Mouse (Mus musculus) myocyte (in vitro differentiated cells): ENCODE measurements around the gene Rhbdd3. TPM values are rescaled to one million over a fixed set of nuclear protein-coding genes. Genes with fewer than 3 reads are reported as not detected.

Source experiments
- H3K27me3 ChIP-seq: one replicate; pipeline ENCODE4 v1.6.1; 2011; ENCODE audit not compliant: control insufficient read depth, insufficient read depth, insufficient read length
- H3K36me3 ChIP-seq: one replicate; pipeline ENCODE4 v1.6.1; 2011; ENCODE audit not compliant: control insufficient read depth, insufficient read depth
- H3K4me2 ChIP-seq: one replicate; pipeline ENCODE4 v1.6.1; 2011; ENCODE audit warnings: low read depth, control low read depth
- H3K4me3 ChIP-seq: one replicate; pipeline ENCODE4 v1.5.1; 2011; ENCODE audit warnings: mild to moderate bottlenecking, control low read depth, moderate library complexity
- H3K79me2 ChIP-seq: one replicate; pipeline ENCODE4 v1.6.1; 2011; ENCODE audit not compliant: control insufficient read depth, insufficient read depth
- H3ac ChIP-seq: one replicate; pipeline ENCODE4 v1.6.1; 2011; ENCODE audit not compliant: control insufficient read depth, insufficient read length
- CEBPB ChIP-seq: IDR thresholded peaks from 2 replicates; pipeline ENCODE4 v1.6.1; 2011; ENCODE audit warnings: mild to moderate bottlenecking, moderate library complexity; ENCODE audit not compliant: poor library complexity, insufficient read depth, severe bottlenecking
- E2F4 ChIP-seq: IDR thresholded peaks from one replicate; pipeline ENCODE4 v1.6.1; 2011; ENCODE audit warnings: mild to moderate bottlenecking, control low read depth, moderate library complexity; ENCODE audit not compliant: insufficient read depth
- MAX ChIP-seq: IDR thresholded peaks from one replicate; pipeline ENCODE4 v1.6.1; 2011; ENCODE audit warnings: low read depth, mild to moderate bottlenecking, control low read depth
- MYOD1 ChIP-seq, 3 experiments: IDR thresholded peaks; one replicate each; pipeline ENCODE4 v1.6.1; 2011; ENCODE audit warnings: control low read depth in 2 of 3, low read depth in 2 of 3, mild to moderate bottlenecking in 2 of 3, moderate library complexity in 1 of 3; ENCODE audit not compliant: insufficient read length in 2 of 3, control insufficient read depth in 1 of 3
- MYOG ChIP-seq, 3 experiments: IDR thresholded peaks; one replicate each; pipeline ENCODE4 v1.6.1; 2011; ENCODE audit warnings: control low read depth in 2 of 3, low read depth in 2 of 3, mild to moderate bottlenecking in 2 of 3; ENCODE audit not compliant: insufficient read length in 2 of 3, control insufficient read depth in 1 of 3, insufficient read depth in 1 of 3
- POLR2A ChIP-seq: IDR thresholded peaks from one replicate; pipeline ENCODE4 v1.6.1; 2011; ENCODE audit warnings: low read depth, mild to moderate bottlenecking, control low read depth, moderate library complexity; ENCODE audit not compliant: insufficient read length
- POLR2AphosphoS2 ChIP-seq: IDR thresholded peaks from one replicate; pipeline ENCODE4 v1.6.1; 2011; ENCODE audit warnings: low read depth, control low read depth; ENCODE audit not compliant: insufficient read length
- REST ChIP-seq: IDR thresholded peaks from one replicate; pipeline ENCODE4 v1.6.1; 2011; ENCODE audit warnings: mild to moderate bottlenecking, control low read depth, moderate library complexity; ENCODE audit not compliant: insufficient read depth, insufficient read length
- SRF ChIP-seq: IDR thresholded peaks from one replicate; pipeline ENCODE4 v1.6.1; 2011; ENCODE audit warnings: low read depth; ENCODE audit not compliant: control insufficient read depth, insufficient read length
- TCF12 ChIP-seq: IDR thresholded peaks from one replicate; pipeline ENCODE4 v1.6.1; 2011; ENCODE audit warnings: mild to moderate bottlenecking, control low read depth; ENCODE audit not compliant: poor library complexity, insufficient read depth, severe bottlenecking
- TCF3 ChIP-seq: IDR thresholded peaks from one replicate; pipeline ENCODE4 v1.6.1; 2011; ENCODE audit warnings: low read depth, control low read depth; ENCODE audit not compliant: insufficient read length
- USF1 ChIP-seq: IDR thresholded peaks from one replicate; pipeline ENCODE4 v1.6.1; 2011; ENCODE audit warnings: low read depth, mild to moderate bottlenecking, control low read depth, moderate library complexity
- polyA plus RNA-seq: library from polyadenylated mRNA; unstranded; fragments of >200 nt; fragmentation: generic; extraction: Trizol; gene quantifications from one replicate; pipeline ENCODE4 v1.2.1, GENCODE M21; 2012; ENCODE audit warnings: missing spikeins

Rhbdd3 gene
- polyA plus RNA-seq, 1 experiment: 23.6 TPM

DNA sequence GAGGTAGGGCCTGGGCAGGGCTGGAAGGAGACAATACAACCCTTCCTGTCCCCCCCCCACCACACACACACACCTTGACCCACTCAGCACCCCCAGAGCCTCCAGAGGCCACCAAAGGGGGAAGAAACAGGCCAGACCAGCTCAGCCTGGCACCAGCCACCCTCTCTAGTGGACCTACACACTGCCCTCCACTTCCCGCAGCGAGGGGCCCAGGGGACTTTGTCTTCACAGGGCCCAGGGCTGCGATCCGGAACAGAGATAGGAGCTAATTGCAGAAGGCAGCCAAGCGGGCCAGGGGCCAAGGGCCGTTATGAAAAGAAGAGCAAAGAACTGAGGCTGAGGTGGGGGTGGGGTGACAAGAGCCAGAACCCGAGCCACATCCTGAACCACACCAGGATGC lies 50.5 kb downstream of the Rhbdd3 start:
- H3K4me2 ChIP-seq: no peak overlapping the region

DNA sequence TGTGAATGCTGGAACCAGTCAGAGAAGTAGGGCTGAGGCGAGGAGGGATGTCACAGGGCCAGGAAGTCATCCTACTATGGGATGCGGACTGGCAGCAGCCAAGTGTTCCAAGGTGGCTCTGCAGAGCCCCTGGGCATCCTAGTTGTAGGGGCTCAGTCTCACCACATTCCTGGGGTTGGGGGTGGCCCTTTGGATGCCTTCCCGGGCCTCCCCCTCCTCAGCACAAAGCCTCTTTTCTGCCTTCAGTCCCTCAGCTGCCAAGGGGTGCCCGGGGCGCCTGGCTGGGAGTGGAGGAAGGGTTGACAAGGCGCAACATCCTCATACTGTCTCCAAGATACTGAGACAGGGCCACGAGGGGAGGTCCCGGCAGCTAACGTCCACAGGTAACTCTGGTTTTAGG lies 51.2 kb downstream of the Rhbdd3 start:
- no peak for TF ChIP-seq TCF12
- TF ChIP-seq E2F4: no peak
- no peak for TF ChIP-seq REST
- no peak for TF ChIP-seq USF1
- no peak for TF ChIP-seq TCF3
- no peak for TF ChIP-seq POLR2A
- TF ChIP-seq POLR2AphosphoS2: no peak
- no peak for TF ChIP-seq MAX
- TF ChIP-seq MYOD1 (IDR thresholded peaks at IDR 0.05; ENCODE audit: control insufficient read depth in 1 of 3, insufficient read length in 2 of 3, low read depth in 2 of 3): no peak
- no peak for TF ChIP-seq CEBPB
- no peak for TF ChIP-seq SRF
- no peak for TF ChIP-seq MYOG (IDR thresholded peaks at IDR 0.05; ENCODE audit: control insufficient read depth in 1 of 3, insufficient read depth in 1 of 3, insufficient read length in 2 of 3, low read depth in 2 of 3)
- Histone ChIP-seq H3K4me3 (no peak overlapping the region), H3ac (no peak overlapping the region), H3K4me2 (no peak overlapping the region), H3K27me3 (peaks cover 22% of the 10 kb centered on the region), H3K79me2 (no peaks in the 10 kb centered on the region), H3K36me3 (no peaks in the 10 kb centered on the region)

More for the DNA sequence above, 50.5 kb downstream of the Rhbdd3 start:
- Histone ChIP-seq H3K79me2 (no peaks in the 10 kb centered on the region), H3ac (no peak overlapping the region), H3K27me3 (peaks cover 27% of the 10 kb centered on the region), H3K4me3 (no peak overlapping the region), H3K36me3 (no peaks in the 10 kb centered on the region)
- no peak for TF ChIP-seq POLR2AphosphoS2
- no peak for TF ChIP-seq E2F4
- no peak for TF ChIP-seq USF1
- TF ChIP-seq CEBPB: no peak
- no peak for TF ChIP-seq TCF12
- TF ChIP-seq POLR2A: no peak
- no peak for TF ChIP-seq MYOD1 (IDR thresholded peaks at IDR 0.05; ENCODE audit: control insufficient read depth in 1 of 3, insufficient read length in 2 of 3, low read depth in 2 of 3)
- TF ChIP-seq TCF3: no peak
- no peak for TF ChIP-seq SRF

DNA sequence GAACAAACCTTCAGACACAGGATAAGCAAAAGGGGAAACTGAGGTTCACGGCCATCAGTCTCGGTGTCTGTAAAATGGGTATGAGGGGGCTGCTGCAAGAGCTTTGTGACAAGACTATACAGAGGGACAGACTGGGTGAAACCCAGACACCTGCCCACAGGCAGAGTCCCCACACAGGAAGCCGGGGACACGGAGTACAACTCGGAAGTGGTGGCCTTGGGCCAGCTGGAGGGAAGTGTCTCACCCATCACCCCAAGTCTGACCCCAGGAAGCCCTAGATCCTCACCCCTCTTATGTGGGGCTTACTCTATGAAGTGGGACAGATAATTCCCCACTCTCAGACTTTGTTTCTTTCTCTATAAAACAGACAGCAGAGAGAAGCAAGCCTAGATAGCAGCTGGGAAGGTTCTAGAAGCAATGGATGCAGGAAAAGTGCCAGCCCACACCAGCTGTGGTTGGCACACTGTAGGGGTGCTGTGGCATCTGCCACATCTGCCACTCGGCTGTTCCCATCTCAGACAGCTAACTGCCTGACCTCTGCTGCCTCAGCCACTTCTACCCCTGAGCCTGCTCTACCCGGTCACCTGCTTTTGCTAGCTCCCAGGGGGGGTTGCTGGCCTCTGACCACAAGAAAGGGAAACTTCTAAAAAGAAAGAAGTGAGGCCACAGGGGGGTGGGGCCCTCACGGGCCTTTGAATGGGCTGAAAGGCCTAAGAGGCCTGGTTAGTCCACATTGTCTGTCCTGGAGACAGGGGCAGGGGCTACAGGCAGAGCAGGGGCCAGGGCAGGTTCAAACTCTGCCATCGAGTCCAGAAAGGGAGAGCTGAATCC lies 51.9 kb downstream of the Rhbdd3 start:
- Histone ChIP-seq H3K36me3 (no peaks in the 10 kb centered on the region), H3K79me2 (no peaks in the 10 kb centered on the region), H3K4me2 (no peak overlapping the region), H3K27me3 (peaks cover 22% of the 10 kb centered on the region), H3K4me3 (no peak overlapping the region), H3ac (no peak overlapping the region)
- TF ChIP-seq POLR2AphosphoS2: no peak
- TF ChIP-seq TCF3: peak; percentile 58
- peak in 2 of 3 experiments; percentile 50 to 57 for TF ChIP-seq MYOG (IDR thresholded peaks at IDR 0.05; ENCODE audit: control insufficient read depth in 1 of 3, insufficient read depth in 1 of 3, insufficient read length in 2 of 3, low read depth in 2 of 3)
- peak in 2 of 3 experiments; percentile 71 to 72 for TF ChIP-seq MYOD1 (IDR thresholded peaks at IDR 0.05; ENCODE audit: control insufficient read depth in 1 of 3, insufficient read length in 2 of 3, low read depth in 2 of 3)

DNA sequence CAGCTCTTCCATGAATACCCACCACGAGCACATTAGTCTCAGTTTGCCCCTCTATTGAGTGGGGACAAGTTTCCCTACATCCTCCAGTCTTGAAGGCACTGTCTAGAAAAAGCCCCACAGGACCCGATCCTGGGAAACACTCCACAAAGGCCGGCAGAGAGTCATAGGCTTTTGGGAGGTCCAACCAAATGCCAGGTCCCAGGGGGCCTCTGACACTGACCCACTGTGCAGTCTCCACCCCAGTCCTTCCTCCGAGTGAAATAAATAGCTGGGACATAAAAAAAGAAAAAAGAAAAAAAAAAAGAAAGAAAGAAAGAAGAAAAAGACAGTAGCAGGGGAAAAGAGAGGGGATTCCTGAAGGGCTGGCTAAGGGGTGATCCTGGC lies 52.5 kb downstream of the Rhbdd3 start:
- no peak overlapping the region for H3K4me3 ChIP-seq
- TF ChIP-seq TCF12 (no peak), POLR2AphosphoS2 (no peak), MYOD1 (IDR thresholded peaks at IDR 0.05; ENCODE audit: control insufficient read depth in 1 of 3, insufficient read length in 2 of 3, low read depth in 2 of 3) (no peak), CEBPB (no peak), E2F4 (no peak), MAX (no peak), SRF (no peak), TCF3 (no peak), MYOG (IDR thresholded peaks at IDR 0.05; ENCODE audit: control insufficient read depth in 1 of 3, insufficient read depth in 1 of 3, insufficient read length in 2 of 3, low read depth in 2 of 3) (no peak), USF1 (no peak), REST (no peak), POLR2A (no peak)

DNA sequence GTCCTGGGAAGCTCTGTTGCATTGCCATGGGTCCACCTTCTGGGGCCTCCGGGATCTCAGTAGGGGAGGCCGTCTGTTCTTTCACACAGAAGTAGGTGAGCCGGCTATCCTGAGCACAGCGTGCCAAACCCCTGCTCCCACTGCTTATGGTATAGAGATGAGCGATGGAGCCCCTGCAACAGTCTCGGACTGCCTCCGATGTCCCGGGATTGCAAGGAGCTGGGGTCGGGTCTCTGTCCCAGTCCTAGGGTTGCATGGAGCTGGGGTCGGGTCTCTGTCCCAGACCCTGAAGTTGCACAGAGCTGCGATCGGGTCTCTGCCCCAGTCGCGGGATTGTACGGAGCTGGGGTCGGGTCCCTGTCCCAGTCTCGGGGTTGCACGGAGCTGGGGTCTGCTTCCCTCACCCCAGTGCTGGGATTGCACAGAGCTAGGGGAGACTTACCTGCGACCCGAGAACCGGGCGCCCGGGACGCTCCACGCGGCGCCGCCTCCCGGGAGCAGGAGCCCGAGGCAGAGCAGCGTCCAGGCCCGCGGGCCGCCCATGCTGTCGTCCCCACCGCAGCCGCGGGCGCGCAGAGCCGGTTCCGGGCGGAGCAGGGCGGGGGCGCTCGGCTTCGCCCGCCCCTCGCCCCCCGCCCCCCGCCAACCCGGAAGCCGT lies 53.1 kb downstream of the Rhbdd3 start, which contains the start of gene Emid1:
Emid1 (minus strand) TSS at position 578 of the 658 bp plus-strand sequence.
- no peak within 1 kb of the TSS for H3K4me2 ChIP-seq
- TF ChIP-seq MAX: no peak
- TF ChIP-seq E2F4: no peak
- no peak for TF ChIP-seq POLR2A
- TF ChIP-seq CEBPB: no peak
- no peak for TF ChIP-seq SRF
- no peak for TF ChIP-seq MYOD1 (IDR thresholded peaks at IDR 0.05; ENCODE audit: control insufficient read depth in 1 of 3, insufficient read length in 2 of 3, low read depth in 2 of 3)
- TF ChIP-seq TCF3: no peak
- no peak for TF ChIP-seq POLR2AphosphoS2
- no peak within 1 kb of the TSS for H3K4me3 ChIP-seq
- no peaks in the 10 kb centered on the region for H3K36me3 ChIP-seq
- H3K27me3 ChIP-seq: peaks cover 22% of the 10 kb centered on the region
- H3K79me2 ChIP-seq: no peaks in the 10 kb centered on the region
- no peak within 1 kb of the TSS for H3ac ChIP-seq

More for the DNA sequence above, 52.5 kb downstream of the Rhbdd3 start:
- H3K27me3 ChIP-seq: peaks cover 22% of the 10 kb centered on the region
- no peaks in the 10 kb centered on the region for H3K36me3 ChIP-seq
- no peaks in the 10 kb centered on the region for H3K79me2 ChIP-seq
- no peak overlapping the region for H3ac ChIP-seq
- no peak overlapping the region for H3K4me2 ChIP-seq
